Mouse (Mus musculus) heart, embryonic 16.5 days (tissue): ENCODE data around the gene Lpar3. TPM values are rescaled to one million over a fixed set of nuclear protein-coding genes. Genes with fewer than 3 reads are reported as not detected.

Experiments used
- ATAC-seq: fragments of 200-750 bp; cut with Nextera tagmentation; replicated peaks from 2 replicates; pipeline ENCODE4 v1.8.0; 2017; ENCODE audit warnings: moderate number of reproducible peaks; ENCODE audit not compliant: insufficient read depth, low FRiP score; ENCODE audit errors: extremely low read depth
- H3K27ac ChIP-seq: fragments of 300-500 bp; sonication (generic); 2 replicates; pipeline ENCODE4 v1.5.1; 2014; ENCODE audit warnings: mild to moderate bottlenecking, low read length, control low read depth, moderate library complexity
- H3K27me3 ChIP-seq: fragments of 300-500 bp; sonication (generic); 2 replicates; pipeline ENCODE4 v1.6.1; 2014; ENCODE audit warnings: low read length, mixed read lengths; ENCODE audit not compliant: control insufficient read depth, insufficient read depth
- H3K36me3 ChIP-seq: fragments of 300-500 bp; sonication (generic); 2 replicates; pipeline ENCODE4 v1.6.1; 2014; ENCODE audit not compliant: control insufficient read depth, insufficient read depth
- H3K4me1 ChIP-seq: fragments of 300-500 bp; sonication (generic); 2 replicates; pipeline ENCODE4 v1.6.1; 2014; ENCODE audit warnings: low read length, mixed read lengths; ENCODE audit not compliant: control insufficient read depth, insufficient read depth
- H3K4me2 ChIP-seq: fragments of 300-500 bp; sonication (generic); 2 replicates; pipeline ENCODE4 v1.6.1; 2014; ENCODE audit warnings: low read depth, mild to moderate bottlenecking, control low read depth, low read length
- H3K4me3 ChIP-seq: fragments of 300-500 bp; sonication (generic); 2 replicates; pipeline ENCODE4 v1.5.1; 2014; ENCODE audit warnings: mild to moderate bottlenecking, control low read depth, low read length
- H3K9ac ChIP-seq: fragments of 300-500 bp; sonication (generic); 2 replicates; pipeline ENCODE4 v1.6.1; 2014; ENCODE audit warnings: low read length, control low read depth
- H3K9me3 ChIP-seq: fragments of 300-500 bp; sonication (generic); replicated peaks from 2 replicates; pipeline ENCODE4 v1.6.1; 2016; ENCODE audit warnings: low read length; ENCODE audit not compliant: control insufficient read depth
- WGBS: fragments of 180-500 bp; shearing (Covaris S2); extraction: QIAGEN DNeasy Blood & Tissue Kit; methylation state at CpG from one replicate; pipeline ENCODE4 v1.1.7; 2014; 5-methylcytosine and 5-hydroxymethylcytosine counted together
- polyA plus RNA-seq: library from polyadenylated mRNA; unstranded; fragments of >200 nt; fragmentation: Nextera tagmentation; extraction: Ambion mirVana; gene quantifications from 2 replicates; pipeline ENCODE4 v1.2.1, GENCODE M21; 2015

The Lpar3 gene
- polyA plus RNA-seq, 1 experiment from 2014 or later: 36.0 TPM

DNA sequence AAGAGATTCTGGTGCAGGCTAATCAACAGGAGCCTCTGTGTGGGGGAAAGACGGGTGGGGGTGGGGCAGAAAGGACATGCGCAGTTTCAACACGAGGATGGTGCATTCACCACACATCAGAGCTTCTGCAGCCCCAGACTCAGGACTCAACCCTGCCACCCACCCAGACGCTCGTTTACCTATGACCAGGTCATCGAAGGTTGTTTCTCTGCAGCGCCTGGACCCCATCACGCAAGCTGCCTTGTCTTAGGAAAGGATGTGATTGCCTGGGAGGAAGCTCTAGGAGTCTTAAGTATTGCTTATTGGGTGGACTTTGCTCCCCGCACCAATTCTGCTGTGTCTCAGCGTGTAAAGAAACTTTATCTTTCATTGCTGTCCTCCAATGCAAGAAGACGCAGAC, 40.1 kb downstream of the Lpar3 start:
- Histone ChIP-seq H3K27ac (no peak overlapping the region), H3K36me3 (no peaks in the 10 kb centered on the region), H3K4me3 (no peak overlapping the region), H3K4me1 (peaks cover 32% of the 10 kb centered on the region), H3K27me3 (no peaks in the 10 kb centered on the region), H3K9me3 (no peaks in the 10 kb centered on the region), H3K9ac (no peak overlapping the region), H3K4me2 (no peak overlapping the region)
- ATAC-seq: no peak
- WGBS: 69% methylated on average over 11 of the region's 11 CpGs

DNA sequence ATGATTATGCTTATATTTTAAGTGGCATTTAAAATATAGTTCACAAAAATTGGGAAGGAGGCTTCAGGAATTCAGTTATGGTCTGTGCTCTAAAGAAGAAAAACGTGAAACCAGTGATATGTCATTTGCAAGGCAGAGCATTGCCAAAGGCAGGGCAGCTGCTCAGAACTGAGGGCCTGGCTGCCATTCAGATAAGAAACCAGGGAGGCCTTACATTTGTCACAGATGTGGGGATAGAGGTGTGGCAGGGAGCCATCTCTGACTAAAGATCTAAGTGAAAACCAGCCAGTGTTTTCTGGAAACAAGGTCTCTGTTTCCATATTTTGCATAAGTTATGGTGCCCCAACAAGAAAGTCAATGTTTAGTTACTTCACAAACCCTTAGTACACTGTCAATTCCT, 41.8 kb downstream of the Lpar3 start:
- Histone ChIP-seq H3K4me1 (peaks cover 29% of the 10 kb centered on the region), H3K4me3 (no peak overlapping the region), H3K27ac (no peak overlapping the region), H3K9ac (no peak overlapping the region), H3K36me3 (no peaks in the 10 kb centered on the region), H3K4me2 (no peak overlapping the region), H3K27me3 (no peaks in the 10 kb centered on the region), H3K9me3 (no peaks in the 10 kb centered on the region)
- no peak for ATAC-seq
- WGBS: 9% methylated on average over 1 of the region's 1 CpGs

DNA sequence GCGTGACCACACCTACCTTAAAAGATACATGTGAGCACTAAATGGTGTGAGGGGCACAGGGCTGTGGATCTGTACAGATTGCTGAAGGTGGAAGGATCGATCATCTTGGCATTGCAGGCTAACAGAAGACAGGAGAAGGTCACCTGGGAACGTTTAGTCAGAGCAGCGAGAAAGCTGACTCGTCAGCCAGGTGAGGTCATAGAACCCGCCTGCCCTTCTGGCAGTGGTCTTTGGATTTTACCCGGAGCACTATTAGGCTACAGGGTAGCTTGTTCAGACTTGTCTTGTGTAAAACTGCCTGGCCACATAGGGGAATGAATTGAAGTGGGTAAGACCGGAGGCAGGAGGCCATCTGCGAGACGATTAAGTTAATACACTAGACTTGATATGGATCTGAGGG, 43.4 kb downstream of the Lpar3 start:
- Histone ChIP-seq H3K27ac (no peak overlapping the region), H3K4me3 (no peak overlapping the region), H3K9me3 (no peaks in the 10 kb centered on the region), H3K4me2 (no peak overlapping the region), H3K9ac (no peak overlapping the region), H3K4me1 (peaks cover 25% of the 10 kb centered on the region), H3K36me3 (no peaks in the 10 kb centered on the region), H3K27me3 (no peaks in the 10 kb centered on the region)
- WGBS: 80% methylated on average over 10 of the region's 10 CpGs
- ATAC-seq: no peak

DNA sequence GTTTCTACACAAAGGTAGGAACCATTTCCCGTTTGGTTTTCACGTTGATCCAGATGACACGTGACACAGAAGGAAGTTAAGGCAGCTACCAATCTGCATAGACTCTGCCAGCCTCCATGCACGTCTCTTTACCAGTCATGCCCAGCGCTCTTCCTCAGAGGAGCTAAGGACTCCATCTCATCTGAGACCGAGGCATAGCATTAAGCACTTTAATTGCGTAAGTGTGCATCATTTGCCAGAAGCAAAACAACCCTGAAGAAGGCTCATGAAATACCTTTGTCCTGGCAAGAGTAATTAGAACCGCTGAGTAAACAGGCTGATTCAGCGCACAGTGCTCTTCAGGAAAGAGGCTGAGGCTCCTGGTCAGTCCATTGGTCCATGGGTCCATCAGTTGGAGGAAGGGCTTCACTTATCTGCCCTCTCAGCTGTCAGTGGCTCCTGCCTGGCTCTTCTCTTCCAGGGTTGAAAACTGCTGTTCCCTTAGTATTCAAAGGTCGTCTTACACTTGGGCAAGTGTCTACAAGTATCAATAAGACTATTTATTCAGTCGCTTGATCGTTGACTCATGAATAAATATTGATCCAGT, 44.9 kb downstream of the Lpar3 start:
- H3K4me3 ChIP-seq: no peak overlapping the region
- no peak overlapping the region for H3K9ac ChIP-seq
- 72% methylated on average over 12 of the region's 12 CpGs for WGBS
- no peaks in the 10 kb centered on the region for H3K9me3 ChIP-seq
- no peak overlapping the region for H3K27ac ChIP-seq
- H3K4me1 ChIP-seq: peaks cover 16% of the 10 kb centered on the region
- no peak for ATAC-seq
- H3K4me2 ChIP-seq: no peak overlapping the region
- H3K36me3 ChIP-seq: no peaks in the 10 kb centered on the region
- no peaks in the 10 kb centered on the region for H3K27me3 ChIP-seq

DNA sequence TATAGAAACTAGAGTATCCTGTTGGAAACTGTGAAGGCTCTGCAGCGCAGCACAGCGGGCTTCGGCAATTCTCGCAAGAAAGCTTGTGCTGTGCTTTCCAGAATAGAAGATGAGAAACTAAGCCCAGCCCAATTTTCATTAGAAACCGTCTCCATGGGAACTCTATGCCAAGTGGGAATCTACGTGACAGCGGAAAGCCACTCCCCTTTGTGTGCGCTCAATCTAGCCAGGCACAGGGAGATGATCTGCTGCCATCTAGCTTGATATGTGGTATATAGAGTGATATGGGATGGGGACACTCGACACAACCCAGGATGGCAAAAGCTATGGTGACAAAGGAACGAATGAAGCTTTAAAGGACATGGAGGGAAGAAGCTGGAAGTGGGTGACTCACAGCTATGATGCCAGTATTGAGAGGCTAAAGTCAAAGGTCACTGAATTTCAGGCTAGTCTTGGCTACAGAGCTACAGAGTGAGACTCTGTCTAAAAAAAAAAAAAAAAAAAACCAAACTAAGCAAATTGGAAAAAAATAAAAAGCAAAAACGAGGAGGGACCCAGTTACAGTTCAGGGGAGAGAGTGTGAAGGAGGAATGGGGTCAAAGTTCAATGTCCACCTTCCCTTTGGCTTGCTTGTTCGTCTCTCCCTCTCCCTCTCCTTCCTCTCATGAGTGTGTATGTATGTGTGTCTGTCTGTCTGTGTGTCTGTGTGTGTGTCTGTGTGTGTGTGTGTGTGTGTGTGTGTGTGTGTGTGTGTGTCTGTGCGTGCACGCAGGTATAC, 47.5 kb downstream of the Lpar3 start:
- Histone ChIP-seq H3K4me3 (no peak overlapping the region), H3K27ac (no peak overlapping the region), H3K36me3 (no peaks in the 10 kb centered on the region), H3K4me1 (peaks cover 1% of the 10 kb centered on the region; the same call in 1 of the 2 replicates), H3K9me3 (no peaks in the 10 kb centered on the region), H3K9ac (no peak overlapping the region), H3K4me2 (no peak overlapping the region), H3K27me3 (no peaks in the 10 kb centered on the region)
- WGBS: 78% methylated on average over 14 of the region's 14 CpGs
- no peak for ATAC-seq

DNA sequence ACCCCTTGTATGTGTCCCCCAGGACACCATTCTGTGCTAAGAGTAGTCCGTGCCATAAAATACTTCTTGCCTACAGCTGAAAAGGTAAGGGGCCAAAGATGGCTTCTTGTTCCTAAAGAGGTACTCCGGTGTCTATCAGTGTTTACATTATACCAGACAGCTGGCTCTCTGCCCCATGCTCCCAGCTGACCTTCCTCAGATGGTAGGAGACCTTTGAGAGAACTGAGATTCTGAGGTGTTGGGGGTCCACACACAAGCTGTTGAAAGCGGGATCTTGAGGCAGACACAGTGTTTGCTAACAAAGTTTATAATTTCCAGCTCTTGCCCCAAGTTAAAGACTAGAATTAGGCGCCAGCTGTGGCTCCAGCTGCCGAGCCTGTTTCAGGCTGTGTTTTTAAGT, 53.7 kb downstream of the Lpar3 start:
- H3K4me3 ChIP-seq: no peak overlapping the region
- no peak for ATAC-seq
- H3K9me3 ChIP-seq: no peaks in the 10 kb centered on the region
- H3K27me3 ChIP-seq: no peaks in the 10 kb centered on the region
- H3K9ac ChIP-seq: no peak overlapping the region
- no peak overlapping the region for H3K4me2 ChIP-seq
- 37% methylated on average over 5 of the region's 5 CpGs for WGBS
- H3K27ac ChIP-seq: peak overlapping the region; percentile 47
- no peaks in the 10 kb centered on the region for H3K36me3 ChIP-seq
- H3K4me1 ChIP-seq: peaks cover 41% of the 10 kb centered on the region

DNA sequence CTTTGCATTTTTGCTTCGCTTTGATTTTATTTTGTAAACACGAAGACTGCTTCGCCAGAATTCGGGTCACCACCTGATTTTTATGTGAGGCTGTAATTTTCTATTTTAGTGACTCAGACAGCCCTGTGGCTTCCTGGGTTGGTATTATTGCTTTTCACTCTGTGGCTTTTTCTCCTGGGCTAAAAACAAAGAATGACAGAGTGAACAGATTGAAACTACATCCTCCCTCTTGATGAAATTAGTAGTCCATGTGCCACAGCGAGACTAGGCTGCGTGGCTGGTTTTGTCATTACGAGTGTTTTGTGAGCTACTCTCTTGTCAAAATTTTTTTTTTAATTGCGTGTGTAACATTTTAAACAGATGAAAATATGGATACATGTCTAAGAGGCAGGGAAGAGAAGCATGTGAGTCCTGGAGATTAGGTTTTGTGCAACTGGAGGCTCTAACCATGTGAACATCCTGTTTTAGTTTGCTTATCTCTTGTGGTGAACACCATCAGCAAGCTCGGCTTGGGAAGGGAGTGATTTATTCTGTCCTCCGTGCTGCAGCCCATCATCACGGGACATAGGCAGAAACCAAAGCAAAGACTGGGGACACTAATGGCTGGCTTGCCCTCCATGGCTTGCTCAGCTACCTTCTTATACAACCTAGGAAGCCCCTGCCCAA, 54.7 kb downstream of the Lpar3 start:
- Histone ChIP-seq H3K36me3 (no peaks in the 10 kb centered on the region), H3K4me3 (no peak overlapping the region), H3K4me1 (peaks cover 49% of the 10 kb centered on the region), H3K9me3 (no peaks in the 10 kb centered on the region), H3K4me2 (peak overlapping the region; percentile 26), H3K9ac (no peak overlapping the region), H3K27ac (peak overlapping the region; percentile 93), H3K27me3 (no peaks in the 10 kb centered on the region)
- ATAC-seq: no peak
- WGBS: 42% methylated on average over 11 of the region's 11 CpGs

DNA sequence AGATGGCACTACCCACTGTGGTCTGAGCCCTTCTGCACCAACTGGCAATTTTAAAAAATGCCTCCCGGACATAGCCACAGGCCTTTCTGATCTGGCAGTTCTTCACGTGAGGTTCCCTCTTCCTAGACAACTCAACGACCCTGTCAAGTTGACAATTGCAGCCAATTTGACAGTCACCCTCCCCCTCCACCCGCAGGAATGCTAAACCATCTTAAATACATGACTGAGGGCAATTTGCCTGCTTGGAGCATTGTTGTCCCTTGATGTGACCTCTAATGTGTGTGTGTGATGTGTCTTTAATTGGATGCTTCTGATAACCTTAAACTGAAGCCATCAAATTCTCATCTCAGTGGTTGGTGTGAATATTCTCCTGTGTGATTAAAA, 55.3 kb downstream of the Lpar3 start:
- Histone ChIP-seq H3K9me3 (no peaks in the 10 kb centered on the region), H3K36me3 (no peaks in the 10 kb centered on the region), H3K27ac (peak overlapping the region; percentile 93), H3K4me1 (peaks cover 52% of the 10 kb centered on the region), H3K27me3 (no peaks in the 10 kb centered on the region), H3K4me3 (no peak overlapping the region), H3K4me2 (peak overlapping the region; percentile 26), H3K9ac (no peak overlapping the region)
- WGBS: 20% methylated on average over 4 of the region's 4 CpGs
- ATAC-seq: no peak

DNA sequence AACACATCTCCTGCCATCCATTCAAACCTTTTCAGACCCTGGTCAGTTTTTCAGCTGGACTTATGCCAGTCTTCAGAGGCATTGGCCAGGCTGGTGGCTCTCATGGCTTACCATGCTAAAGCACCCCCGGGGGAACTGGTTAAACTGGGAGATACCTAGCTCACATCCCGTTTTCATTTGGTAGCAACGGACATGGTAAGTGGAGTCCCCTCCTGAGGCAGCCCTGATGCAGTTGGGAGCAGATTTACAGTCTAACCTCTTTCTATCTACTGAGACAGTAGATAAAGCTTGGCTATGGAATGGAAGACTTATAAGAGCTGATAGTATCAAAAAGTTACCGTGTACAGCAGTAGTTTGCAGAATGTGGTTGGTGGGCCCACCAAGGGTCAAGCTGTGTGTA, 56.2 kb downstream of the Lpar3 start:
- H3K4me1 ChIP-seq: peaks cover 54% of the 10 kb centered on the region
- 82% methylated on average over 4 of the region's 4 CpGs for WGBS
- no peaks in the 10 kb centered on the region for H3K9me3 ChIP-seq
- H3K36me3 ChIP-seq: no peaks in the 10 kb centered on the region
- no peak overlapping the region for H3K4me2 ChIP-seq
- peak overlapping the region; percentile 92 for H3K27ac ChIP-seq
- H3K27me3 ChIP-seq: no peaks in the 10 kb centered on the region
- H3K9ac ChIP-seq: no peak overlapping the region
- ATAC-seq: no peak
- no peak overlapping the region for H3K4me3 ChIP-seq
